Mouse (Mus musculus): ENCODE data around the gene Rhbg.

DNA sequence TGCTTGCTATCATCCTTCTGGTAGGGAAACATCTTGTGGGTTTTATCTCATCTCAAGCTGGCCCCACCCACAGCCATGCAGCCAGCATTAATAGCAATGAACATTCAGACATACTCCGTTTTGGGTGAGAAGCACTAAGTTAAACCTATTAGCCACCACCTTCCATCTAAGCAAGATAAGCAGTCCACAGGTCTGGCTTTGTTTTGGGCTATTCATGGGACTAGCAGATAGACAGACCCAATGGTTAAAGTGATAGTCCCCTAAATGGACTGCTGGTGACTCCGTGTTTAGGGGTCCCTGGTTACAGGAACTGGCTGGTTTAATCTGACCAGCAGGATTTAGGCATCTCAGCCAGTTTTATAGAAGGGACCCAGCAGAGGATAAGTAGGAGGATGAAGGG lies 41.5 kb downstream of the Rhbg start:
- TF ChIP-seq CTCF (conservative IDR thresholded peaks at IDR 0.05; ENCODE audit: insufficient read depth, insufficient read length, low read depth, low read length), result no peak
- no peak for TF ChIP-seq POLR2A (IDR thresholded peaks at IDR 0.05; ENCODE audit: low read depth, low read length)
